Comparison of ENCODE assay signal across 32 mouse cellular contexts in genomic region chr6:100027524-100027923, GRCm38 (mm10).
"Had no signal": no experiment of that assay in that cellular context is flagged by ENCODE, and none has a peak within 500 bp of the region (broad histone marks: within the 10 kb centered on the region; RNA-seq: fewer than 3 reads in every experiment).

No protein-coding gene starts in this region.

- H3K36me3 ChIP-seq: heart, embryonic 15.5 days; hindbrain, embryonic 10.5 days; hindbrain, embryonic 12.5 days; hindbrain, embryonic 13.5 days; hindbrain, embryonic 15.5 days; intestine, embryonic 15.5 days; kidney, embryonic 15.5 days had no signal

- H3K27ac ChIP-seq: heart, embryonic 15.5 days; hindbrain, embryonic 10.5 days; hindbrain, embryonic 12.5 days; hindbrain, embryonic 13.5 days; hindbrain, embryonic 14.5 days; hindbrain, embryonic 15.5 days; hindbrain, postnatal 0 days; intestine, embryonic 15.5 days; kidney, embryonic 15.5 days; kidney, postnatal 0 days; layer of hippocampus, adult 2 months; left cerebral cortex, adult 2 months had no signal

- H3K27me3 ChIP-seq: hindbrain, embryonic 15.5 days; intestine, embryonic 15.5 days had no signal

- DNase-seq: heart, postnatal 10 days; heart, postnatal 14 days; heart, postnatal 36 days; heart, postnatal 4 days; kidney, adult 11 months; kidney, adult 18-20 months; kidney, adult 2 months; kidney, adult 8-10 months; kidney, adult 9 months; kidney, postnatal 10 days; kidney, postnatal 14 days; kidney, postnatal 25 days; kidney, postnatal 36 days; kidney, postnatal 4 days; layer of hippocampus, adult 9-11 months; layer of hippocampus, postnatal 36 days had no signal

- H3K9me3 ChIP-seq: heart, embryonic 15.5 days; hindbrain, embryonic 10.5 days; hindbrain, embryonic 12.5 days; hindbrain, embryonic 13.5 days; hindbrain, embryonic 15.5 days; intestine, embryonic 15.5 days; kidney, embryonic 15.5 days had no signal

- H3K4me3 ChIP-seq: heart, embryonic 15.5 days; hindbrain, embryonic 10.5 days; hindbrain, embryonic 12.5 days; hindbrain, embryonic 13.5 days; hindbrain, embryonic 15.5 days; intestine, embryonic 15.5 days; kidney, embryonic 15.5 days; layer of hippocampus, adult 2 months; left cerebral cortex, adult 2 months had no signal

- H3K4me1 ChIP-seq: heart, embryonic 15.5 days; intestine, embryonic 15.5 days; kidney, embryonic 15.5 days had no signal

- H3K9ac ChIP-seq: heart, embryonic 15.5 days; hindbrain, embryonic 12.5 days; hindbrain, embryonic 13.5 days; hindbrain, embryonic 14.5 days; hindbrain, embryonic 15.5 days; intestine, embryonic 15.5 days; kidney, embryonic 15.5 days had no signal

- H3K4me2 ChIP-seq: heart, embryonic 15.5 days; hindbrain, embryonic 12.5 days; hindbrain, embryonic 13.5 days; hindbrain, embryonic 14.5 days; hindbrain, embryonic 15.5 days; intestine, embryonic 15.5 days; kidney, embryonic 15.5 days had no signal

- ATAC-seq: hindbrain, embryonic 16.5 days; hindbrain, postnatal 0 days; inflammation-experienced regulatory T-cells, adult 6 months; intestine, embryonic 15.5 days; intestine, embryonic 16.5 days; intestine, postnatal 0 days had no signal
